Mouse (Mus musculus) gastrocnemius, postnatal 36 days (tissue): ENCODE data around the gene Pin4. TPM values are rescaled to one million over a fixed set of nuclear protein-coding genes. Genes with fewer than 3 reads are reported as not detected.
"Not testable (repeated sequence)": the region's sequence is repeated elsewhere in the genome, so short reads cannot be mapped to it uniquely, and the experiment has no call there.

Source experiments
- DNase-seq, 2 experiments: peaks; one replicate each; pipeline ENCODE4 v3.0.0; 2022
- intact Hi-C: fragments of 180-260 bp; cut with DNase I; formaldehyde crosslinking; loops from one replicate; pipeline ENCODE4 v1.15.1; 2025
- long read RNA-seq, 2 experiments: library from polyadenylated mRNA; stranded (forward); transcript quantifications; one replicate each; pipeline ENCODE4 v2.0.0; 2021
- total RNA-seq, 2 experiments: library from RNA; stranded (reverse); gene quantifications; 2 replicates each; pipeline ENCODE4 v1.2.3; 2021

The Pin4 gene
- total RNA-seq: 10 to 100 TPM; 21.3 to 33.1 TPM
- long read RNA-seq, experiment 1, transcript Pin4-201 (4 exons, 489 nt): major isoform, 68 of 78 reads
- long read RNA-seq, experiment 1, partial matches to known transcripts: 9 of 78 reads
- long read RNA-seq, experiment 1, other reads (novel, unspliced or antisense): 1 of 78 reads
- long read RNA-seq, experiment 2, transcript Pin4-201 (4 exons, 489 nt): major isoform, 80 of 93 reads
- long read RNA-seq, experiment 2, partial matches to known transcripts: 11 of 93 reads
- long read RNA-seq, experiment 2, other reads (novel, unspliced or antisense): 2 of 93 reads

DNA sequence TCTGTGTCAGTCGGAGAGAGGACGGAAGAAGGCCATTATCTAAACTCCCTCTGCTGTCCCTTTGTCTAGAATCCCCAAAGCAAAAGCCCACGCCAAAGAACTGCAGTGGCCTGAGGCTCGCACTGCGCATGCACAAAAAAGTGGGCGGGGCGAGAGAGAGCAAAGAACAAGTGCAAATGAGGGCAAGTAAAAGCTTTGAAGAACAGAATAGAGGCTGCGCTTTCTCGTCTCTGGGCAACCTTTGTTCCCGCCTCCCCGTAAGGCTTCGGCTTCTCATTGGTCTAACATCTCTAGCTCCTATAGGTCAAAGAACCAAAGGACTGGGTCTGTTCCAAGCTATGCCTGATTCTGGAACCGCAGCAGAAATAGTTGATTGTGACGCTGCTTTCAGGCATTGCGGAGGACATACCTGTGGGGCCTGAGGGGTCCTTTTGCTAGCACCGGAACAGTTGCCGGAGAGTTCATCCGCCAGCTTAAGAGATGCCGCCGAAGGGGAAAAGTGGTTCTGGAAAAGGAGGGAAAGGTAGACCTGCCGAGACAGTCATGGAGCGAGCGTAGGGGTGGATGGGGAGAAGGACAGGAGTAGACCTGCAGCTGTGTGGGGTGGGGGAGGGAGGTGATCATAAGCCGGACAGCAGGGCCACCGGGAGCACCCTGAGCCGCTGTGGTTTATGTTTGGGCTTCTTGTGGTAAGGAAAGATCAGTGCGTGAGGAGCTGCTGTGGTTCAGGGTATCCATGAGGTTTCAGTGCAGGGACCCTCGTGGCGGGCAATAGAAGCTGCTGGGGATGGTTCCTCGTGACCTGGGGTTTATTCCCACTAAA lies at the start of gene Pin4:
TSS of gene Pin4 (plus strand) at position 406 of the 823 bp plus-strand sequence.
- DNase-seq: peak; percentile 77 to 89
- intact Hi-C loops: no loop called here

DNA sequence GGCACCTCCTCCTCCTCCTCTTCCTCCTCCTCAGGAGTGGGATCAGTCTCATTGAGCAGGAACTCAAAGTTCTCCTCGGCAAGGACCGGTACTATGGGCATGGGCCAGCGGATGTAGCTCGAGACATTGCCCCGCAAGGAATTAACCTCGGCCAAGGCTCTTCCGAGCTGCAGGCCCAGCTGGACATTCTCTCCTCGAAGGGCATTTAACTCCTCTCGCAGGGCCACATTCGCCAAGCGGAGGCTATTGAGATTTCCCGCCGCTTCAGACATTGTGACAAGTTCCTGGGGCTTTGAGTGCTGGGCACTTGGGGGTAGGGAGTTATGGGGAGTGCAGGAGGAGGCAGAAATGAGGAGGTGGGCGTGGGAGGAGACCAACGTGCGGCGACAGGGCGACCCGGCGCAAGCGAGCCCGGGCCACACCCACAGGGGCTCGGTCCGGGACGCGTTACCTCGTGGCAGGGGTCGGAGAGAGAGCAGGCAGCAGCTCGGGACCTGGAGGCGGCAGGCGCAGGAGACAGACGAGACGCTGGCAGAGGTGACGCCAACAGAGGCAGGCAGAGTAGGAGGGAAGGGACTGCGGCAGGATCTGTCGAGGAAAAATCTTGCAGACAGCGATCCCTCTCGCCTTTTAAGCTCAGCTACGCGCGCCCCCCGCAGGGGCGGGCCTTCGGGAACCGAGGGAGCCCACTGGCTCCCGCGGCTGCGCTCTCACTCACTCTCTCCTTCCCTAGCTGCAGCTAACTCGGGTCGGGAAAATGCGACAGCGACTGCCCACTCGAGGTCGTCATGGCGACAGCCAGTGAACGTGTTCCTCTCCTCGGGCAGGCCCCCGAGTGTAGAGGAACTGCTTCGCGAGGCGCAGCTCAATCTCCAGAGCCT lies 48.4 kb upstream of the Pin4 start, which contains the start of gene Rtl5:
TSS of gene Rtl5 (minus strand) at position 714 of the 881 bp plus-strand sequence.
- intact Hi-C loops: no loop called here
- peak; percentile 28 to 58 for DNase-seq

DNA sequence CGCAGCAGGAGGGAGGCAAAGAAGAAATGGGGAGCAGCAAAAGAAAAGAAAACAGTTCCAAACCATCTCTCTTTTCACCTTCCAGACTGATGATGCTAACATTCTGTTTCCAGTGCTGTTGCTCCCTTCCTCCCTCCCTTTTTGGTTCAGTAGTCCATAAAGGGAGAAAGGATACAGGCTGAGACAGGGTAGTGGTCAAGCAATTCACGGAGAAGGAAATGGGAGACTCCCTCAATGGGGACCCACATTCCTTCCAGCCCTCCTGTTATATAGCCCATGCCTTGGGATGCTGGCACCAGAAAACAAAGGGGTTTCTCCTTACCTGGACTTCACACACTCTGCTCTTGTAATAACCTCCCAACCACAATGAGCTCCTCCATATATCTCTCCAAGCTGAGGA lies 47.7 kb upstream of the Pin4 start:
- intact Hi-C loops: no loop called here
- no peak for DNase-seq

DNA sequence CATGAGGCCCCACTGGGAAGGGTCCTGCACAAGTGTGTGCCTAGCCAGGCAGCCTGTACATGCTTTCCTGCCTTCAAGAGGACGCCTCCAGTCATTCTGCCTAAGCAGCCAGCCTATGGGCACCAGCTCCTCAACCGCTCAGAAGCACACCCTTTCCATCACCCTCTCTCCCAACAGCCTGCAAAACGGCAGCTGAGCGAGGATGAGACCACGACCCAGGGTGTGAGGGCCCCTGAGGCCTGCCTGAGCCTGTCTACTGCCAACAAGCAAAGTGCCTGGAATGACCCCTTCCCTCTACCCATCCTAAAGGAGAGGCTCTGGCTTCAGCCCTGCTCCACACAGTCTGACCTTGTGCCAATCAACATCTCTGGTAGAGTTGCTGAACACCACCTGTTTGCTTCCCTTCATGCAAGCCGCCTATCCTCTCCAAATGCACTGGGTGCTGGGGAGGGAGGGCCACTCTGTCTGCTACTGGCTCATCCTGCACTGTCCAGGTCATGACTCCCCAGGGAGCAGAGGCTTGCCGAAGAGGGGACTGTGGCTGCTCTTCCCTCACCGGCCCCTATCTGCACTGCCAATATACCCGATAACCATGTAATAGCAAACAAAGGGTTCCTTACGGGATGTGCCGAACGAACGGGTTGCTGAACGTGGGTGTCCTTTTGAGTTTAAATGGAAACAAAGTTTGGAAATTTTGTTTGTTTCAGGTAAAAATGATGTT lies 45.5 kb upstream of the Pin4 start:
- DNase-seq: no peak
- intact Hi-C loops: no loop called here

DNA sequence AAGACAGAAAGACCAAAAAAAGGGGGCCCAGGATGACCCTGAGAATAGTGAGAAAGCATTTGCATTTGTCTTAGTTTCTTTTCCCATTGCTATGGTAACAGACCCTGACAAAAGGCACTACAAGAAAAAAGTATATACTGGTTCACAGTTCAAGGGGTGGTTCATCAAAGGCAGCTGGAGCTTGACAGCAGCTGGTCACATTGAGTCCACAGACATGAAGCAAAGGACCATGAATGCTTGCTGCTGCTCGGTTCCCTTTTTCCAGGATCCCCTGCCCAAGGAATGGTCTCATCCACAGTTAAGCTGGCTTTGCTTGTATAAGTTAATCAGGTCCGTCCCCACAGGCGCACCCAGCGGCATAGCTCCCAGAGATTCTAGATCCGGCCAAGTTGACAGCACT lies 44.8 kb upstream of the Pin4 start:
- no peak for DNase-seq
- intact Hi-C loops: no loop called here

DNA sequence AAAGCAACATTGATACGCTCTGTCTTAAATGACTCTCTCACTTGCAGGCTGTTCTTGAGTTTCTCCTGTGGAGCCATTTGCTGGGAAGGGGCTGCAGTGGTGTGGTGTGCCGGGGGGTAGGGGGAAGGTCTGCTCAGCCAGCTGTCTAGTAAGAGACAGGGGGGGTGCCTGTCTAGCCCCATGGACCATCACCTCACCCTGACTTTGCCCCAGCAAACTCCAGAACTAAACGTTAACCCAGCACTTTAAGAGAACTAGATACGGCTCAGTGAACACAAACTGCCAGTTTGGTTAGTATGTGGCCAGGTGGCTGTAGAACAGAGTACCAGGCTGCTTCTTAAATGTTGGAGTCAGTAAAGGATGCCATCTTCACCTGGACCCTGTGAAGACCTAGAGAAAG lies 44.1 kb upstream of the Pin4 start:
- DNase-seq: no peak
- intact Hi-C loops: no loop called here

DNA sequence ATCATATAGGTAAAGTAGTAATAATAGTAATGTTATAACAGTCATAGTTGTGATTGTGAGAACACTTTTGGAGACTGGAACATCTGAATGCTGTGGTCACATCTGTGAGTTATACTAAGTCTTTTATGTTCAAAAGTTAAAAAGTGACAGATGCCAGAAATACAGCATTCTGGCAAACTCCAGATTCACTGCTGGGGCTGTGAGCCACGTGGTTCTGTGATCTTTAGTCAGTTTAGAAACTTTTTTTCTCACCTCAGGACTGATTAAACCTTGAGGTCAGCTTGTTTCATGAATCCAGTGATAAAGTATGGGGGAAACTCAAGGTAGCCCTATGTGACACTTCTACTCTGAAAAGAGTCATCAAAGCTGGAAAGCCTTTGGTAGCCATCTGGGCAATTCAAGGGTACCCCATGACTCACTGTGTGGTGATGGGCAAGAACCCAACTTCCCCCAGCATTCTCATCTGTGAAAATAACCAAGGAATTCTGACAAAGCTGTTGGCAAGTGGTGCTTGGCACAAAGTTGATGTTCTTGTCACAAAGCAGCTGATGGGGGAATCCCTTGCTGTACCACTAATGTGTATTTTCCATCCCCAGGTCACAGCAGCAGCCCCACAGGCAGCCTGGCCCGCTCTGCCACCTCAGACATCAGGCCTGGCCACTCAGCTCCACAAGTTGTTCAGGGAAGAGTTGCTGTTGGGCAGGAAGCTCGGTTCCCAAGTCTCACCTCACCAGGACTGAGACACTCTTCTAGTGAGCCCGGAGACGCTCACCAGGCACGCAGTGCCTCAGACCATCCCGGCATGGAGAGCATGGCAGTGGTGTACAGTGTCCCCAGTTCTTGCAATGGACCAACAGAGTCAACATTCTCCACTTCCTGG lies 42.1 kb upstream of the Pin4 start:
- no peak for DNase-seq
- intact Hi-C loops: no loop called here

DNA sequence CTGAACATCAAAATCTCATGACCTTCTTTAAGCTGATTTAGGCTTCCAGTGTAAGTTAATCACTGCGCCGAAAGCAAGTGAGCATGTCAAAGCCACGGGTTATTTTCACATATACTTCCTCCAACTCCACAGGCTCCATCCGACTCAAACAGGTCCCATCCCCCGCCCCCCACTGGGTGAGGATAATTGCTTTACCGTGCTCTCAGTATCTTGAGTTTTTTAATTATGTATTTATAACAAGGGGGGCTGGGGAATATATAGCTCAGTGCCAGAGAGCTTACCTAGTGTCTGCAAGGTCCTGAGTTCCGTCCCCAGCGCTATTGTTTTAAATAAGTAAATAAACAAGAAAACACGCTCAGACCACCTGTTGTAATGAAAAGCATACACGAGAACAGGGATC lies 38.2 kb upstream of the Pin4 start:
- no peak for DNase-seq
- intact Hi-C loops: no loop called here

DNA sequence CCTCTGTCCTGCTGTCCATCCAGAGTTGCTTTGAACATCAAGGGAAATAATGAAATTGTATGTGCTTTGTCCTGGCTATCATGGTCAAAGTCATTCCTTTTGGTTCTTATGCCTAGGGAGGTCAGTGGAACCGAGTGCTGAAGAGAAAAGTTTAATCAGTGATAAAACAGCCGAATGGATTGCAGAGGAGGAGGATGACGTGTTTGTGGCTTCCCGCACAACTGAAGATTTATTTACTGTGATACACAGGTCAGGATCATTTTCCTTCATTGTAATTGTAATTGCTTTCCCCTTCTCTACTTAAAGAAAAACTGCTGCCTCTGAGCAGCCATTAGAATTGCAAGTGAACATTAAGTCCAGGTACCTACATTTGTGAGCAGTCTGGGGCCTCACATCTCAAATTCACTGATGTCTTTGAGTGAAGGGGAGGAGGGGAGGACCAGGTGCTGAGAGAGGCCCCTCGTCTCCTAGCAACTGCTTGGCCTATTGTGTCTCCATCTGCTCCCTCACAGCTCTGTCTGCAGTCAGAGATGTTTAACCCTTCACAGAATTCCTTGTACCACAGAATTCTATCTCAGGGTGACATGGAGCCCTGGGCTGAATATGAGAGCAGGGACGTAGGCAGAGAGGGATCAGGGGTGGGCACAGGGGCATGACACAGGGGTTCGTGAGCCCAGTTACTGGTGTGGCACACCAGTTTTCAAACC lies 37.5 kb upstream of the Pin4 start:
- DNase-seq: no peak
- intact Hi-C loops: no loop called here

DNA sequence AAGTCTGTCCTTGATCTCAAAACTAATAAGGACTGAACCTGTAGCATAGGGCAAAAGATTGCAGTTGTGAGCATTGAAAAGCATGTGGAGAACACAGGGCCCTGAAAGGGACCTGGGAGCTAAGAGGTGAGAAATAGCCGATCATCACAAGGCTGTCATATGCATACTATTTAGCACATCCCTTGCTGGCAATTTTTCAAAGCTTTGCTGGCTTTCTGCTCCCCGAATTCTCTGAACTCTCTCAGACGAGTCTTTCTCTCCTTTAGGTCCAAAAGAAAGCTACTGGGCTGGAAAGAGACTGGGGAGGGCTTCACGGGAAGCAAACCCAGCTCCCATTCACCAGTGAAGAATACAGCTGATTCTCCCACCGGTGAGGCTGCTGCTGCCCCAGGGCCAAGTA lies 36.9 kb upstream of the Pin4 start:
- DNase-seq: no peak
- intact Hi-C loops: no loop called here

DNA sequence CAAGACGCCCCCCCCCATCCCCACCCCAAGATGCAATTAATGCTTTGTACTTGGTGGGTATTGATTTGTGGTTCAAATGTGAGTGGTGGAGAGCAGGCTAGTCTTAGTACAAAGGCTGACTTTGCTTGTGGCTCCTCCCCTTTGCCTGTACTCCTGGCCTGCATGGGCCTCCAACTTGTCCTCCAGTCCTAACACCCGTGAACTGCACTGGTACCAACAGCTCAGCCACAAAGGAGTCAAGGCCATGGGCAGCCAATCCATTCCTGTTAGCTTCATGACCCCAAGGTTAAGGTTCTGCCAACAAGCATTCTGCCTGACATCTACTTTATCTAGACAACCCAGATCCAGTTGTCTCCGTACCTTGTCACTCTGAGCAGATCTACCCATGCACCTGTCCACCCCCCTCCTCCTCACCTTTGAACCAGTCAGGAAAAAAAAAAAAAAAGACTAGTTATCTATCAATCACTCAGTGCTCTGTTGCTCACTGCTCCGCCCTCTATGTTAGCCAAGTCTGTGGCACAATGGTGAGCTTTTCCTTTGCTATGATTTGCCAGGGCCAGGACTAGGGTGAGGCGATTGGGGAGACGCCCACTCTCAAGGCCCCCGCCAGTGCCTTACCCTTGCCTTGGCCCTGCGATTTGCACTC lies 33.3 kb upstream of the Pin4 start:
- DNase-seq: no peak
- intact Hi-C loops: no loop called here

DNA sequence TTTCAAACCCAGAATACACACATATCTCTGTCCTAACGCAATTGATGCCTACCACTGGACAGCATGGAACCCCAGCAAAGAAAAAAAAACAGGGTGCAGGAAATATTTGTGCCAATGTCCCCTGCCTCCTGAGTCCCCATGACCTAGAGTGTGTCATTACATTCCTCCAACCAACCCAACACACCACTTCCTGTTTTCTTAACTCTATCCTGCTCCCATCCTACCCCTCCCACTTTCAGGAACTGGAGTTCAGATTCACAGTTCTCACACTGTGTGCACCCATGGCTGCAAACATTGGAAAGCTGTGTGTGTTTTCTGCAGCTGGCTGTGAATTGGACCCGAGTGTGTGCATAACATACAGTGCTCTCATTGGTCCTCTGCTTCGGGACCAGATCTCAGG lies 28.6 kb upstream of the Pin4 start:
- DNase-seq: no peak
- intact Hi-C loops: no loop called here

DNA sequence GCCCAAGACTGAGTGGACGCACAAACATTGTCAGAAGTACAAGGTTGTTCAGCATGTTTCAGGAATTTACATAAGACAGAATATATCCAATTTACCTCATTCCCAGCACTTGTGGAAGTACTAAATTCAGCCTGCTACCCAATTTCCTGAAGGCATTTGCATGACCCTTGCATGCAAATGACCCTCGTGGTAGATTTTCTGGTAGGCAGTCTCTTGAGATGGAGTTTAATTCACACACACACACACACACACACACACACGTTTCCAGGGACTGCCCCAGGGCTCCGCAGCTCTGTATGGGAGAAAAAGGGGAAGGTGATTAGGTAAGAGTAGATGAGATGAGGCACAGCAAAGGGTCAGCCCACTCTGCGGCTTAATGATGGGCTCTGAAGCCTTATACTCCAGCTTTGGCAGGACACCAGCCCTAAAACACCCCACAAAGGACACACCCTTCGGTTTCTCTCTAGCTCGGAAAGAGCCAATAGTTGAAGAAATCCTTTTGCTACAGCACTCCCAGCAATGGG lies 24.8 kb upstream of the Pin4 start:
- DNase-seq: no peak
- intact Hi-C loops: no loop called here

DNA sequence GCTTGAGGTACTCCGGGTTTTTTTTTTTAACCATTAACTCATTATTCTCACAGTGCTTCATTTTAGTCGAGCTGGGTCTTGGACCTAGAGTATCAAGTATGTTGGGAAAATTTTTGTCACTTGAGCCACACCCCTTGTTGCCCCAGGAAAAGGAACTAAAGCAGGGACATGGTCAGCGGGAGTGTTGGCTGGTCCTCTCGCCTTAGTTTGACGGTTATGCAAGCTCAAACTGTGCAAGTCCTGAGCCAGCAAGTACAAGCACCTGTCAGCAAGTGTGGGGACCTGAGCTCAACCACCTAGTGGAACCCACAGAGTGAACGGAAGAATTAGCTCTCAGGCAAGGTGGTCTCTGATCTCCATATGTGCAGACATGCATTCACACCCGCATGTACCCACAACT lies 17.4 kb upstream of the Pin4 start:
- DNase-seq: no peak
- intact Hi-C loops: no loop called here

DNA sequence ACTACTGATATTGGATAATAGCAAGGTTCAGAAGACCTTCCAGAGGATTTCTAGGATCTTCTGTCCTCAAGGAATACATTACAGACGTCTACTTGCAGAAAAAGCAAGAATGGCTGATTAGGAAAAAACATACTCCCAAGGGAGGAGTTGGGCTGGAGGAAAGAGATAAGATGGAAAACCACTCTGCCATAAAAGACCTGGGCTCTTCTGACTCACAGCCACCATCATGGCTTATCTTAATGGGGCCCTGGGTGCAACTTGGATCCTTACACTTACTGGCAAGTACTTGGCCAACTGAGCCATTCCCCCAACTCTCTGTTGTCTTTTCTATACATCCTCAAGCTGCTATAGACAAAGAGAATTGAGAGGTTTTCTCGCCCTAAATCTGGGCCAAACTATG lies 15.4 kb upstream of the Pin4 start:
- DNase-seq, intact Hi-C loops: not testable (repeated sequence)

DNA sequence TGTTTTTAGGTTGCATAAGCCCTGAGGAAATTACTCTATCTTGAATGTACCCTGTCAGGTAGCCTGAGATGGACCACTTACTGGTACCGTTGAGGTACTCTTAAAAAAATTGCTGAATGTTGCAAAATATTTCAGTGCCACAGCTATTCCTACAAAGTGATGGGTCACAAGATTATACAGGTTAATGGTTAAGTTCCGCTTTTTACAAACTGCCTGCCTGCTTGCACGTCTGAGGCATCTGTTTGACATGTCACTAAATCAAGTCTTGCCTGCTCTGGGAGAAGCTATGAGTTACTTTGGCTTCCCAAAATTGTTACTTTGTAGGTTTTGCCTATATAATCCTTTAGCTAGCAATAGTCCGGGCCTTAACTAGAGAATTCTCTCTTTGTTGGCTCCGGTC lies 9.9 kb upstream of the Pin4 start:
- DNase-seq, intact Hi-C loops: not testable (repeated sequence)

DNA sequence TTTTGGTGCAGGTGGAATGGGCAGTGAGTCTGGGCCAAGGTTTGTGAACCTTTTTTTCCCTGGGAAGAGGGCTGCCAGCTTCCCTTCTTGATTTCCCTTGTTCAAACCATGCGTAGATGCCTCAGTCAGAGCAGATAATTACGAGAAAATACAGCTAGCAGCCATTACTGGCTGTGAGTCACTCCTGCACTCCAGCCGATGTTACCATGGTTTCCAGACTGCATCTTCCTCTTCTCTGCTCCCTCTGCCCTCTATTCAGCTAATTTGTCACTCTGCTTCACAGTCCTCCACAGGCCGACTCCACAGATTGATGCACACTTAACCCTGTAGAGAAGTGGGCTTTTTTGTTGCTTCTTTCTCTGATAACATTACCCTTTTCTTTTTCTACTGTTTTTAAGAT lies 3.6 kb upstream of the Pin4 start:
- no peak for DNase-seq
- intact Hi-C loops: no loop called here

DNA sequence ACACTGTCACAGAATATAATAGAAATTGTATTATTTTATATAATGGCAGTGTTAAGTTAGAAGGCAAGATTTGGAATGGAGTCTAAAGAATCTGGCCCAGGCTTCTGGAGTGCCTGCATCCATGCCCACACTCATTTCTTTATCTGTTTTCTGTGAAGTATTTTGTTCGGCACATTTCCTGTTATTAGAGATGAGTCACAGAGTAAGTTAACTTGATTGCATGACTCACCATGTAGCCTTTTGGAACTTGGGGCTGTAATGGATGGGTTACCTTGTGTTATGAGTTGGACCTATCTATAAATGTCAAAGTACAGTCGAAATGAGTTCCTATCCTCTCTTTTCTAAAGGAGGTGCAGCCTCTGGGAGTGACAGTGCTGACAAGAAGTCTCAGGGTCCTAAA lies 2.1 kb downstream of the Pin4 start:
- DNase-seq: no peak
- intact Hi-C loops: loop anchor here (5.0 kb wide), 1 partner anchor 36 kb away; the partner anchor contains the start of gene Ercc6l
